Mouse (Mus musculus): ENCODE measurements around the gene Smim11.

GRCm38 (mm10) chr16:92353897-92354296, 52.8 kb downstream of the Smim11 start:
- TF ChIP-seq CTCF (IDR thresholded peaks at IDR 0.05; ENCODE audit: control insufficient read depth, insufficient read depth, insufficient read length) (no peak), FOSL1 (IDR thresholded peaks at IDR 0.05; ENCODE audit: insufficient read depth, low read length, poor library complexity, severe bottlenecking) (no peak), MYOG (IDR thresholded peaks at IDR 0.05; ENCODE audit: control insufficient read depth, extremely low read depth, insufficient read length) (no peak)
